Comparison of ENCODE assay signal across 8 mouse cellular contexts in genomic region chr3:97824744-97825143, GRCm38 (mm10).
DNase-seq lines count a peak whose midpoint lies in the region; ATAC-seq lines count a peak whose summit lies in the region.

No protein-coding gene starts in this region.

- H3K9me3 ChIP-seq in limb, embryonic 11.5 days (ENCODE audit: control insufficient read depth, low read length) = no peaks in the 10 kb centered on the region
- H3K9me3 ChIP-seq in neural tube, embryonic 14.5 days (ENCODE audit: control insufficient read depth, low read length) = no peaks in the 10 kb centered on the region

- H3K27me3 ChIP-seq in limb, embryonic 11.5 days (ENCODE audit: control insufficient read depth, insufficient read depth, low read length) = peaks cover 9% of the 10 kb centered on the region
- 0 out of 2 replicates have a peak, but pooled peaks cover 4% of the 10 kb centered on the region for H3K27me3 ChIP-seq in neural tube, embryonic 14.5 days (ENCODE audit: control insufficient read depth, insufficient read depth, low read length)

- no peaks in the 10 kb centered on the region for H3K36me3 ChIP-seq in limb, embryonic 11.5 days (ENCODE audit: control insufficient read depth, insufficient read depth, low read length)
- no peaks in the 10 kb centered on the region for H3K36me3 ChIP-seq in neural tube, embryonic 14.5 days (ENCODE audit: control insufficient read depth, insufficient read depth, low read length)

- DNase-seq in frontal cortex, postnatal 14 days (ENCODE audit: low spot score in 2 of 2) = no peak
- DNase-seq in gastrocnemius, postnatal 25 days = peak; percentile 67
- peak; percentile 34 for DNase-seq in limb, embryonic 11.5 days (ENCODE audit: low spot score)
- no peak for DNase-seq in thymus, postnatal 14 days
- no peak for DNase-seq in cerebellum, adult 18-20 months
- no peak for DNase-seq in left cerebral cortex, adult 9 months (ENCODE audit: low spot score in 2 of 2)

- 3% methylated on average over 5 of the region's 5 CpGs for WGBS in limb, embryonic 11.5 days
- WGBS in neural tube, embryonic 14.5 days = 10% methylated on average over 4 of the region's 5 CpGs

- H3K9ac ChIP-seq in limb, embryonic 11.5 days (ENCODE audit: low read length) = 0 out of 2 replicates have a peak overlapping the region, but pooled peaks have one; percentile 17
- H3K9ac ChIP-seq in neural tube, embryonic 14.5 days (replicated peaks; ENCODE audit: low read depth, low read length) = no peak overlapping the region

- no peak overlapping the region for H3K27ac ChIP-seq in limb, embryonic 11.5 days (replicated peaks; ENCODE audit: low read depth, low read length)
- no peak overlapping the region for H3K27ac ChIP-seq in neural tube, embryonic 14.5 days (ENCODE audit: low read depth, low read length)

- 0 out of 2 replicates have a peak, but pooled peaks have one; percentile 11 for ATAC-seq in frontal cortex, adult (ENCODE audit: low TSS enrichment)
- ATAC-seq in limb, embryonic 11.5 days (ENCODE audit: insufficient number of reproducible peaks, low FRiP score, low TSS enrichment, low read depth) = no peak
- no peak; the same call in 1 of the 2 replicates for ATAC-seq in neural tube, embryonic 14.5 days (ENCODE audit: low read depth)

- peak overlapping the region; percentile 77 for H3K4me2 ChIP-seq in limb, embryonic 11.5 days (ENCODE audit: low read depth, severe bottlenecking)
- peak overlapping the region; percentile 63 for H3K4me2 ChIP-seq in neural tube, embryonic 14.5 days (ENCODE audit: low read depth, low read length)

- peaks cover 6% of the 10 kb centered on the region; the same call in 1 of the 2 replicates for H3K4me1 ChIP-seq in limb, embryonic 11.5 days (ENCODE audit: control insufficient read depth, insufficient read depth, low read length)
- peaks cover 11% of the 10 kb centered on the region for H3K4me1 ChIP-seq in neural tube, embryonic 14.5 days (ENCODE audit: control insufficient read depth, insufficient read depth, low read length)

- peak overlapping the region; percentile 39; the same call in 1 of the 2 replicates for H3K4me3 ChIP-seq in limb, embryonic 11.5 days (ENCODE audit: low read depth, low read length)
- H3K4me3 ChIP-seq in neural tube, embryonic 14.5 days (ENCODE audit: low read depth, low read length) = no peak overlapping the region

Comparison
In these comparisons a context has a peak if more than half of its experiments do, and no peak if none do; other contexts are left out.
1. DNase-seq: peak in gastrocnemius, postnatal 25 days (single experiment) and limb, embryonic 11.5 days (single experiment); none in frontal cortex, postnatal 14 days (0 of 2), thymus, postnatal 14 days (single experiment), cerebellum, adult 18-20 months (0 of 2) and left cerebral cortex, adult 9 months (0 of 2).